Mouse (Mus musculus): ENCODE results near the gene Rbm19.

Rbm19 gene

DNA sequence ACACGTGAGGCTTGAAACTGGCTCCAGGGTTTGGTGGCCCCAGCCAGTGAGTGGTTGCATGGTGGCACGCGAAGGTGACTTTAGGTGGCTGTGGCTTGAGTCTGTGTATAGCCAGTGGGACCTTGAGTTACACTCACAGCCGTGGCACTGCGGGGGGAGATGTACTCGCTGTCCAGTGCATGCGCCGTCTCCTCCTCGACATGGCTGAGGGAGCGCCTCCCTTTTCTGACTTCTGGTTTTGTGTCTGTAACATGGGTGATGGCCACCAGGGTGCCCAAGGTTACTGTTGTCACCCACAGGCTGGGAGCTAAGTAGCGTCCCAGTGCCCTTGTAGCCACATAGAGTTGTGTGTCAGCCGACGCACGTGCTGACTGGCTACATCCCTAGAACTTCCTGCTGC lies 19.1 kb downstream of the Rbm19 start:
- DNase-seq (ENCODE audit: low spot score): no peak

DNA sequence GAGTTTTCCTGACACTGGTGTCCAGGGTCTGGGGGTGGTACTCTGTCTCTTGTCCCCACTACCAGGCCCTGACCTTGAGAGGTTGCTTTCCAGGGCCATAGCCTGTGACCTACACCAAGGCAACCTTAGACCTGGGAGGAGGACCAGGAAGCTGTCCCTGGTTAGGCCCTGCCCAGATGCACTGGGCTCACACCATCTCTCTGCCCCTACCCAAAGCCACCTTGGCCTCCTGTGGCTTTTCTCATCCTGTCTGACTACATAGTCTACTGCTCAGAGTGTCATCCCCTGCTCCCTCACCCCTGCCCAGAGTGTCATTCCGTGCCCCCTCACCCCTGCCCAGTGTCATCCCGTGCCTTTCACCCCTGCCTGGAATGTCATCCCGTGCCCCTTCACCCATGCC lies 19.6 kb downstream of the Rbm19 start:
- DNase-seq (ENCODE audit: low spot score): no peak

DNA sequence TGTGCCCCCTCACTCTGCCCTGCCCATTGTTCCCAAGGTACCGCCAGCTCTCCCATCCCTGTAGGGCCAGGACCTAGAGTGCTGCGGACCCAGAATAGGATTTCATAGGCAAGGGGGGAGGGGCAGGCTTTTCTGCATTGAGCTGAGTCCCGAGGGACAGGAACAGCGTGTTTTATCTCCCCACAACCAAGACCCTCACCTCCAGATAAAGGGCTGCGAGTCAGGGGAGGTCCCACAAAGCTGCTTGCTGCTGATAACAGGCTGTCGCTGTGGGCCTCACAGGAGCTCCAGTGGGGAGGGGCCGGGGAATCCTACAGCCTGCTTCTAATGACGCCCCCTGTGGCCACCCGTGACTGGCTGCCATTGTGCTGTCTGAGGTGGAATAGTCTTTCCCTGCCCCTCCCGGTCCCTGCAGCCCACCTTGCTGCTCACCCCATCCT lies 20.0 kb downstream of the Rbm19 start:
- DNase-seq (ENCODE audit: low spot score): peak; percentile 90

DNA sequence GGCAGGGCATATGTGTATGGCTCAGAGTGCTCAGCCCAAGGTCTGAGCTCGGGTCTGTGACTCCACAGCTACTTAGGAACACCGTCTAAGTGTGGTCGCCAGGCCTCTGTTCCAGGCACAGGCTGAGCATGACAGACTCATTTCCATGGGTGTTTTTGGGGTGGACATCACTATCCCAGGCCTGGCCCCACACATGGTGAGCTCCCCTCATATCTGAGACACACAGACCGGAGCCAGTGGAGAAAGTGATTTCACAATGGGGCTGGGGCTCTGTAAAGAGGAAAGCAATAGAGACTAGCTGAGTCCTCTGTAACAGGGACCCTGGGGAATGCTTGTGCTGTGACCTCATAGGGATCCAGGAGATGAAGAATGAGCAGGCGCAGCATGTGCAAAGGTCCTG lies 20.8 kb downstream of the Rbm19 start:
- DNase-seq (ENCODE audit: low spot score): peak; percentile 55

DNA sequence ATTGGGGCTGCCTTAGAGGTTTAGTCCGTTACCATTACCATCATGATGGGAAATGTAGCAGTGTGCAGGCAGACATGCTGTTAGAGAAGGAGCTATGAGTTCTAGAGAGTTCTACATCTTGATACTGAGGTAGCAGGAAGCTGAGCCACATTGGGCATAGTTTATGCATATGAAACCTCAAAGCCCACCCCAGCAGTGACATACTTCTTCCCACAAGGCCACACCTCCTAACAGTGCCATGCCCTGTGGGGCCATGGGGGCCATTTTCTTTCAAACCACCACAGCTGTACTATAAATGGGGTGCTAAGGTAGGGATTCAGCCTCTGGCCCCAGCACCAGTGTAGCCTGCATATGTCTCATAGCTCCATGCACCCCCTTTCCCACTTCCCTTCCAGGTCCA lies 21.6 kb downstream of the Rbm19 start:
- no peak for DNase-seq (ENCODE audit: low spot score)

DNA sequence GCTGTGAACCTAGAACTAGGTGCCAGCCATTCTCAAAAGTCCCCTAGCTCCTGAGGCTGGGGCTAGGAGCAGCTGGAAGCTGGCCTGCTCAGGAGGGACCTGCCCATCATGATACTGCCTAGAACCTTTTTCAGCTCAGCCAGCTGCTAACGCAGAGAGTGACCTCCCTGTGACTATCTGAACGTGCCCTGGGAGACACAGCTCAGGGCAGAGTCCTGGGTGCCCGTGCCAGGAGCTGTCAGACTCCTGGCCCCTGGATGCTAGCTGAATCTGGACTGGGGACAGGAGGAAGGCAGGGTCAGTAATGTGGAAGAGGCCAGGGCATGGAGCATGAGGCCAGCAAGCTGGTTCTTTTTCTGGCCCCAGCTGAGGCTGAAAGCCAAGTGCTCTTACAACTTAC lies 22.1 kb downstream of the Rbm19 start:
- DNase-seq (ENCODE audit: low spot score): no peak

DNA sequence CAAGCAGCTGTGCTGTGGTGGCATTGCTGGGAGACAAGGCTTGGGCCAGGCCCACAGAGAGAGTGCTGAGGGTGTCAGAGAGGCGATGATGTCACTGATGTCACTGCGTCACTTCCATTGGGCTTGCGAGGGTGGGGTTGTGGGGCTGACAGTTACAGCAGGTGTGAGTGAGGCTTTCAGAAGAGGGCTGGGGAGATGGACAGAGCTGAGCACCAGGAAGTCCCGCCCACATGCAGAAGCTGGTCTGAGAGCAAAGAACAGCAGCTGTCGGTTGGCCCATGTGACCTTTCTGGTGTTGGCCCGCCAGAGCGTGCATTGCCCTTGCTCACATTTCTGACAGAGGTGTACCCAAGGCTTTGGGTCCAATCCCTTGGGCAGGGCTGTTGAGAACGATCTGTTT lies 23.0 kb downstream of the Rbm19 start:
- DNase-seq (ENCODE audit: low spot score): no peak

DNA sequence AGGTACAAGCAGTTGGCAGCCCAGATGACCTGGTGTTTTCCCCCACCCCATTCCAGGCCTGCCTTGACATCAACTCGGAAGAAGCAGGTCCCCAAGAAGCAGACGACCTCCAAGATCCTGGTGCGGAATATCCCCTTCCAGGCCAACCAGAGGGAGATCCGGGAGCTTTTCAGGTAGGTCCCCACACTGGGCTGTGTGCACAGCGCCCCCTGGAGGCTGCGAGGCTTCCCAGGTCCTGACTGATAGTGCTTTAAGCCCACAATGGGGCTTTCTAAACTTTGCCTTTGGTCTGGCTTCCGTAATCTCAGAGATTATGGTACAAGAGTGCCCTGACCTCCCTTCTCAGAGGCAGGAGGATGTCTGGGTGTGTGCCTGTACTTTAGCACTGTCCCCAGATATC lies 27.7 kb downstream of the Rbm19 start:
- no peak for DNase-seq (ENCODE audit: low spot score)

DNA sequence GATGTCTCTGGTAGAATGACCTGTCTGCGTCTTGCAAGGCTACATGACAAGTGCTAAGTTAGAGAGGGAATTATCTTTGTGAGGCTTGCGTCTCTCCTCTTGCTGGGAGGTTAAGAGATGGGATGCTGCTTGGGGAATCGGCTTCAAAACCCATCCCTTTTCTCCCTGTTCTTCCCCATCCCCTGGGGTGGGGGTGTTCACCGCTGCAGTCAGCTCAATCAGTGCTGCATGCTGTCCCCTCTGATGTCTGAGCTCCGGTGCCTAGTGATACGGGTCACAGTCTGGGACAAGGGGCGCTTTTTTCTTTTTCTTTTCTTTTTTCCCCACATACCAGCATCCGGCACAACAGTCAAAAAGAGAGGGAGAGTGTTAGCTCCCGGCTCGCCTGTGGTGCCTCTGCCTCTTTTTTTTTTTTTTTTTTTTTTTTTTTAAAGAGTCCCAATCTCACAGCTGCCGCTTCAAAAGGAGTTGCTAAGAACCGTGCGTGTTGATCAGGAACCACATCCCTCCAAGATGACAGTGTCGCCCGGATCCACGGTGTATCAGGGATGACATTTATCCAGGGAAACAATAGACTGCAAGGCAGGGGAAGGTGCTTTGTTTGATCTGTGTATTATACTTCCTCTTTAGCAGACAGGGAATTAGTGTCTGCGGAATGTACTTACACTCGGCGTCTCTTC lies 29.2 kb downstream of the Rbm19 start:
- no peak for DNase-seq (ENCODE audit: low spot score)

DNA sequence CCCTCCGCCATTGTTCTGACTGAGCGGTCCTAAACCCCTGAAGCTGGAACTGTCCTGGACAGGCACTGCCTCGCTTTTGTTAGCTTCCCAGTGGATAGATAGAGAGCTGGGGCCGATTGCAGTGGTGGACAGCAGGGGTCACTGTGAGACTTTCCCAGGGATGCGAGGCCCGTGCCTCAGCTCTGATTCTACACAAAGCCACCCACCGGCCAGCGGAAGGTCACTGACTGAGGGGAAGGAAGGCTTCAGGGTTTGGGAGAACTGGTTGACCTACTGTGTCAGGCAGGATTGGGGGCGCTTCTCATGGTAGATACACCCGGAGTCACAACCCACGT lies 29.8 kb downstream of the Rbm19 start:
- no peak for DNase-seq (ENCODE audit: low spot score)

DNA sequence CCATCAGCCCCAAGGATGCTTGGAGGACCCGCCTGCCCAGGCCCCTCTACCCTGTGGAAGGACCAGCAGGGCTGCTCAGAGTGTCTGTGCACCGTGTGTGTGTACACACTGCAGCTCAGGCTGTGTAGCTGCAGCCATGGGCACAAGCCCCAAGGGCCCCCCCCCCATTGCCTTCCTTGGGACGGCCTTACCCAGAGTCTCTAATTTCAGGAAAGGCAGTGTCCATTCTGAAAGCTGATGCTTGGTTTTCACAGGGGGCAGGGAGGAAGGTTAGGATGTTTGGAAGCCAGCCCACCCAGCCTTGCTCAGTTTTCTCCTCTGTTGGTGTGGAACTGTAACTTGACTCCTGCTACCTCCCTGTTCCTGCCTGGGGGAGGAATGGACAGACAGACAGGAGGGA lies 30.6 kb downstream of the Rbm19 start:
- no peak for DNase-seq (ENCODE audit: low spot score)

DNA sequence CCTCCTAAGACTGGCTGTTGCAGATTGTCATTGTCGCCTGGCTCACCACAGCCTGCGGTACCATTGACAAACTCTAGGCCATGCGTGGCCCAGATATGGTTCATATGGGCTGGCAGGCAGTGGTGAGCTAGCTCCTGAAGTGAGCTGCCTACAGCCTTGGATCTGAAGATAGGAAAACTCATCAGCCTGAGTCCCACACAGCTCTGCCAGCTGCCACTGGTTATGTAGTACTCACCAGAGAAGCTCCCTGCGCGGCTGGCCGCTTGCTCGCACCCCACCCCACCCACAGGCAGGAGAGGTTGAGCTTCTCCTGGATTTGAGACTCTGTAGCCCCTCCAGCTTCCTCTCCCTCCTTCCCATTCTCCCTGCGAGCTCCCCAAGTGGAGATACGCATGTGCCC lies 32.0 kb downstream of the Rbm19 start:
- no peak for DNase-seq (ENCODE audit: low spot score)

DNA sequence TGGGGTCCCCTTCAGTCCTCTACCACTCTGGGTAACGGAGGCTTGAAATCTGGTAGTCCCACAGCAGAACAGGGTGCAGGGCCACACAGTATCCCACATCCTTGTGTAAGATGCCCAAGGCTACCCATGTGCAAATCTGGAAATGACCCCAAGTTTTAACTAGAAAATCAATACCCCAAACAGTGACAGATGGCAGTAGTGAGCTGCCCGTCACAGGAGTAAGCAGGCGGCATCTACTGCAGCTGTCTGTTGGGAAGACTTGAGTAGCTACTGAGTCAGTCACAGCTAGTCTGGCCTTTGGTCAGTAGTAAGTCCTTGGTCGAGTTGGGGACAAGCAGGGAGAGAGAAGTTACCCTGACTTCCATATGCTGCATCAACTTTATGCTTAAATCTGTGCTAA lies 34.9 kb downstream of the Rbm19 start:
- no peak for DNase-seq (ENCODE audit: low spot score)

DNA sequence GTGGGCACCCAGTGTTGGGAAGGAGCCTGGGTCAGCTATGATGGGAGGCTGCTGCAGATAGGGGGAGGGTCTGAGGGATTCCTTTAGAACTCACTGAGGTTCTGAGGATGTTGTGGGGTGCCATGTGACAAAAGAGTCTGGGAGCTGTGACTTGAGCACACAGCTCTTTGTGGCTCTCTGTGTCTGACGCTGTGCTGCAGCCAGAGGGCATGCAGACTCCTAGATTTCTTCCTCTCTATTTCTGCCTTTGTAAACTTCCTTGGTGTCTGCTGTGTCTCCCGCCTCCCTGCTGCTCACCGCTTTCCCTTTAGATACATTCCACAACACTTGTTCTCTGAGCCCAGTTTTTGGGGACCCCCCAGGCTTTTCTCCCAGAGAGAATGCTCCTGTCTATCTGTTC lies 36.9 kb downstream of the Rbm19 start:
- DNase-seq (ENCODE audit: low spot score): no peak

DNA sequence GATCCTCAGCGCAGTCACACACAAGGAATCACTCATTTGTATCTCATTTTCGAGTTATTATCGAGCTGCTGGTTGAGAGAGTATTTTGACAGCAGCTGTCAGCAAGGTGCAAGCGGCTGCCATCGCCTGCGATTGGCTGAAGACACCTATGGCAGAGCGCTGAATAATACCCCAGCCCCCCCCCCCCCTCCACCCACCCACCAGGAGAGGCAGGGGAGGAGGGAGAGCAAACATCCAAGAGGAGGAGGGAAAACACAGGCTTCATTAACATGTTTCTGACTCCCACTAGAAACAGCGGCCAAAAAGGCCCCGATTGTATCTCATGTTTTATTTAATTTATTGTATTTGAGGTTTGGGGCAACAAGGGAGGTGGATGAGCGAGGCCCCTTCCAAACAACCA lies 39.4 kb downstream of the Rbm19 start:
- DNase-seq (ENCODE audit: low spot score): no peak

DNA sequence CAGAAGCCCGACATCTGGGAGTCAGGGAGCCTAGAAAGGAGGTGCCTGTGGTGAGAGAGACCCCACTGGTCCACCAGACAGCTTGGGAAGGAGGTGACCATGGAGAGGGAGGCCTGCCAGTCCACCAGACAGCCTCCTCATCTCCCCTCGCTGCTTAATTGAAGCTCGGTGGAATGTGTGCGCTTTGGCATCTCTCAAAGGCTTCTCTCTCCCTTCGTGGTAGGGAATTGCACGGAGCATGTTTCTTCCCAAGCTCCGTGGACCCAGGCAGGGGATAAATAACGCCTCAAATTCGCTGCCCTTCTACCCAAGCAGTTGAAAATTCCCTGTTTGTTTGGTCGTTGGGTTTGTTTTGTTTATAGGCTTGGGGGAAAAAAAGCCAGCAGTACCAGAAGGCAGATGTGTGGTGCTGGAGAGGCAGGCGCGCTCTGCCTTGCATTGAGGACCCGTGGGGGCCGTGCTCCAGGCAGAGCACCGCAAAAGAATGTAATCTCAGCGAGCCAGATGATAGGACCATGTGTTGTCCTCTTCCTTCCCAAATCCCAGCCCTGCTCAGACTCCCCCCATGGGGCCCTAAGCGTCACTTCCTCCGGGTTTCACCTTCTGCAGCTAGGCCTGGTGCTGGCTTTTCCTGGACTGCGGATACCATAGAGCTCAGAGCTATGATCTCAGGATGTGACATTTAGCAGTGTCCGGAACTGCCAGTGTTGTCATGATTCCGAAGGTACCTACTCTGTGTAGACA lies 40.1 kb downstream of the Rbm19 start:
- DNase-seq (ENCODE audit: low spot score): no peak

DNA sequence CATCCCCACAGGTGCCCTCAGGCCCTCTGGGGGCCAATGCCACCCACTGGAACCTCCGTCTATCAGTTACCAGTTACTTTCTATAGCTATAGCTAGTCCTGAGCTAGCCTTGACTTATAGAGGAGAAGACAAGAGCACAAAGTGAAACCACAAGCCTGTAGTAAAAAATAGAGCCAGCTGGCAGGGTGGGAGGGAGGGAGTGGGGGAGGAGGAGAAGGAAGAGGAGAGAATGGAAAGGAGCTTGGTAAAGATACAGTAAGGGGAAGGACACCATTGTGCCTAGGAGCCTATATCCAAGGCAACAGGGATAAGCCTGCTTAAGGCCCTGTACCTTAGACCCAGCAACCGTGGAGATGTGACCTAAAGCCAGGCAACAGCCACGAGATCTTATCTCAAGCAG lies 40.9 kb downstream of the Rbm19 start:
- DNase-seq (ENCODE audit: low spot score): no peak

DNA sequence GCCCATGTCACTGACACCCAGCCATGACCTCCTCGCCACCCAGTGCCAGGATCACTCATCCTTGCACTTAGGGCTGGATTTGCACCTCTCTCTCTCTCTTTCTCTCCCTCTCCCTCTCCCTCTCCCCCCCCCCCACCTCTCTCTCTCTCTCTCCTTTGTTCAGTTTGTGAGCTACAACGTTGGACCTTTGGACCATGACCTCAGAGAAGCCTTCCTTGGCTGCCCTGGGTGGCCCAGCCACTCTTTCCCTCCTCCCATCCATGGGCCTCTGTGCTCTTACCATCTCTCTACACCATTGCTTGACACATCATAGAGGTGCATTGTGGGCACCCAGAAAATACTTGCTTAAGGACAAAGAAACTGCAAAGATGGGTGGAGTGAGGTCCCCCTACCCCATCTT lies 42.2 kb downstream of the Rbm19 start:
- DNase-seq (ENCODE audit: low spot score): no peak

DNA sequence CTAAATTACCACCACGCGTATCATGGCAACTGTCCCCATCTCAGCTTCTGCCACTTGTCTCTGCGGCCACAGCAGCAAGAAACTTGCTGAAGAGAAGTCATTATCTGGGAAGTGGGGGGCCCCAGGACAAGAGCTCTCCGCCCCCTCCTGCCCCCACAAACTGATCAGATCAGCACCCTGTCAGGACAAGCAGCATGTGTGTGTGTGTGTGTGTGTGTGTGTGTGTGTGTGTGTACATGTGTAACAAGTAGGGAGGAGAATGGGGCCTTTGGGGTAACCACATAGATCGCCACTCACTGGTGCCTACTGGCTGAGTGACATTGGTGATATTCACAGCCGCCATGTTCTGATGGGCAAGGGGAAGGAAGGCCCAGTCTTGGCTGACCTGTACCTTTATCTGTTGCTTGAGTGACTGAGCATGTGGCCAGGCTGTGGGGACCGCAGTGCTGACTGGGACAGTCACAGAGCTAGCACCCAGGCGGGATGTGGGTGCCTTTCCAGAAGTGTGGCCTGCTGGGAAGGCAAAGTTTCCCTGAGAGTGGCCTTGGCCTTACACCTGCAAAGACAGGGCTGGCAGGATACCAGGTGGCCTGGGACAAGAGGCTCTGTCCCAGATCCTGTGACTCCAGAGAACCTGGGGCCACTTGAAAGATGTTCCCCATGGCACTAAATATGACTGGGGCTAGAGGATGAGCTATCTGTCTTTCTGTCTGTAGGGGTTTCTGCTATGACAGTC lies 44.8 kb downstream of the Rbm19 start:
- DNase-seq (ENCODE audit: low spot score): no peak

DNA sequence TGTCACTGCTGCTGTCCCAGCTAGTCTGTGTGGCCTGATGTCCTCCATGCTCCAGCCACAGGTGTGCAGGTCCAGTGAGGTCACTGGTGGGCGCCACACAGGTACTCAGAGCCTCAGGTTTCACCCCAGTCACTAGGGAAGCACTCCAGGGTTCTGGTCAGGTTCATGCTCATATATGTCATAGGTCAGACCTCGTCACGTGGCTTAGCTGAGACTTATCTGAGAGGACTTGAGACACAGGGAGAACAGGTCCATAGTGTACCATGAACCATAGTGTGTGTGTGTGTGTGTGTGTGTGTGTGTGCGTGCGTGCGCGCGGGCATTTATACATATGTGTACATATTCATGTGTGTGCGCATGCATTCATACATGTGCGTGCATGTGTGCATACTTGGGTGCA lies 46.4 kb downstream of the Rbm19 start:
- no peak for DNase-seq (ENCODE audit: low spot score)

DNA sequence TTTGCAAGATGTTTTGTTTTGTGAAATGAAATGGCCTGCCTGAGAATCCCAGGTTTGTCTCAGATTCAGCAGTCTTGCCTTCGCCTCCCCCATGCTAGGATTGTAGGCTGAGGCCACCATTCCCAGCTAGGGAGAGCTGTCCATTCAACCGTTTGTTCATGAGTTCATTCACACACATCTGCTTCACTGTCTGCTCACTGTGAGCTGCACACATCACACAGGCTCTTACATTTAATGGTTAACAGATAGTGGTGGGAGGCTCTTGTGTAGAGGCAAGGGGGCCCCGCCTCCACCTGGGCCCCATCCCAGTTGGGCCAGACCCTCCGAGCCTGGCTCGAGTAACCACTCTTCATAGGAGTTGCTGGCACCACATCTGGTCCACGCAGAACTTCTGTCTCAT lies 47.2 kb downstream of the Rbm19 start:
- DNase-seq (ENCODE audit: low spot score): no peak

DNA sequence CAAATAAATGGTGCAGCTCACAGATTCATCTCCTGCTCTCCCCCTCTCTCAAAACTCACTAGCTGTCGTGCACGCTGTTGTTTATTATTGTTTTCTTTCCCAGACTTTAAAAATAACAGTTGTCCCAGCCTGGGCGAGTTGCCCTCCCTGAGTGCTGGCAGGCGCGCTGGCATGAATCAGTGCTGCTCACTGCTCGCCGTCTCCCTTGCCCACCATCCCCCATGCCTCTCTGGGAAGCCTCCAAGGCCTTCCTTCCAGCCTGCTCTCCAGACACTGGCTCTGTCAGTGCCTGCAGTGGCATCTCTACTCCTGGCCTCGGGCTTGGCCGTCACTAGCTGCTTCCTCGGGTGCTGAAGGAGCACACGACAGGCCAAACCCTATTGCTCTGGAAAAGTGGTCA lies 48.2 kb downstream of the Rbm19 start:
- no peak for DNase-seq (ENCODE audit: low spot score)

All from c-Kit-positive CD71-positive TER-119-positive erythroid progenitor cells, embryonic 14.5 days (primary cell).